Mouse (Mus musculus): ENCODE results near the gene Ddrgk1. TPM values are rescaled to one million over a fixed set of nuclear protein-coding genes. Genes with fewer than 3 reads are reported as not detected.

Ddrgk1 gene
- total RNA-seq, 2 experiments from 2014 or later, result 56.3 to 68.9 TPM

GRCm38 (mm10) chr2:130618972-130619371, 45.5 kb downstream of the Ddrgk1 start:
- no peak for DNase-seq
- intact Hi-C loops (cut with DNase I), result no loop called here

- peak; percentile 27 for DNase-seq
- intact Hi-C loops (cut with DNase I), result no loop called here
Observed at GRCm38 (mm10) chr2:130613091-130613490, 51.4 kb downstream of the Ddrgk1 start.

Other genes with a start within 250 kb of the Ddrgk1 start
- 100 to 1,000 TPM in 1 of 2 experiments, 10 to 100 TPM in 1; 96.4 to 113 TPM for gene Vps16, start 240.3 kb downstream of the Ddrgk1 start, total RNA-seq (2021)
- 10 to 100 TPM; 31.7 to 33.2 TPM for gene Pced1a, start 240.0 kb downstream of the Ddrgk1 start, total RNA-seq (2021)
- 100 to 1,000 TPM; 243 to 247 TPM for gene Ptpra, start 214.4 kb downstream of the Ddrgk1 start, total RNA-seq (2021)
- 10 to 100 TPM; 56.6 to 60.0 TPM for gene Mrps26, start 100.9 kb downstream of the Ddrgk1 start, total RNA-seq (2021)
- gene Oxt, start 88.5 kb downstream of the Ddrgk1 start, total RNA-seq (2021), result 1 to 10 TPM in 1 of 2 experiments, under 1 TPM in 1; 0.88 to 1.0 TPM
- 10 to 100 TPM in 1 of 2 experiments, 1 to 10 TPM in 1; 2.1 to 21.1 TPM for gene Avp, start 82.1 kb downstream of the Ddrgk1 start, total RNA-seq (2021)
- 1 to 10 TPM; 7.8 to 9.7 TPM for gene Fastkd5, start 34.6 kb downstream of the Ddrgk1 start, total RNA-seq (2021)
- gene Ubox5, start 34.6 kb downstream of the Ddrgk1 start, total RNA-seq (2021), result 1 to 10 TPM; 8.8 to 9.1 TPM
- 10 to 100 TPM; 29.0 to 34.9 TPM for gene Lzts3, start 21.9 kb downstream of the Ddrgk1 start, total RNA-seq (2021)
- 10 to 100 TPM; 48.3 to 48.7 TPM for gene Itpa, start 3.0 kb upstream of the Ddrgk1 start, total RNA-seq (2021)
- gene Slc4a11, start 32.9 kb upstream of the Ddrgk1 start, total RNA-seq (2021), result under 1 TPM; 0.34 to 0.83 TPM
- 100 to 1,000 TPM; 105 to 113 TPM for gene 4930402H24Rik, start 241.7 kb upstream of the Ddrgk1 start, total RNA-seq (2021)
- 10 to 100 TPM; 87.6 to 89.5 TPM for gene Atrn, start 241.8 kb upstream of the Ddrgk1 start, total RNA-seq (2021)